Mouse (Mus musculus) ovary, postnatal 14 days (tissue): ENCODE data around the gene Ccdc7b.
"Not testable (repeated sequence)": the region's sequence is repeated elsewhere in the genome, so short reads cannot be mapped to it uniquely, and the experiment has no call there.

Experiments used
- DNase-seq: peaks from one replicate; pipeline ENCODE4 v3.0.0; 2022; ENCODE audit warnings: low spot score

Gene Ccdc7b

DNA sequence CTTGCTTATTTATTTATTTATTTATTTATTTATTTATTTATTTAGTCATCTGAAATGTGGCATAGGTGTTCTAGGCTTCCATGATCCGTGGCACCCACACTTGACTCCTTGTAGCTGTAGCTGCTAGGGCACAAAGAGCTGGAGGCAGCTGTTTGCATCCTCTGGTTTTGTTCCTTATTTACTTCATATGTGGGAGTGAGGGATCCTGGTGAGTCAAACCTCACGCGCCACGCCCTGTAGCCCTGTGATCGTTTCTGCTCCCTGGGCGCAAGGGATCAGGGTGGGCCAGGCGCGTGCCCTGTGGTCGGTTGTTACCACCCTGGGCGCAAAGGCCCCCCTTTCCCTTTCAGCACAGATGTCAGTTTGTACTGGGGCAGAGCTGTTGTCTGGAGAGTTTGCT, at the start of gene Ccdc7b:
TSS of gene Ccdc7b (plus strand) at position 301 of the 400 bp plus-strand sequence.
- DNase-seq, result not testable (repeated sequence)

DNA sequence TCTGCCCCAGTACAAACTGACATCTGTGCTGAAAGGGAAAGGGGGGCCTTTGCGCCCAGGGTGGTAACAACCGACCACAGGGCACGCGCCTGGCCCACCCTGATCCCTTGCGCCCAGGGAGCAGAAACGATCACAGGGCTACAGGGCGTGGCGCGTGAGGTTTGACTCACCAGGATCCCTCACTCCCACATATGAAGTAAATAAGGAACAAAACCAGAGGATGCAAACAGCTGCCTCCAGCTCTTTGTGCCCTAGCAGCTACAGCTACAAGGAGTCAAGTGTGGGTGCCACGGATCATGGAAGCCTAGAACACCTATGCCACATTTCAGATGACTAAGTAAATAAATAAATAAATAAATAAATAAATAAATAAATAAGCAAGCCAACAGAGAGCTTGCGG, 1.5 kb upstream of the Ccdc7b start, which contains the start of gene Ccdc7a:
TSS of gene Ccdc7a (minus strand) at position 101 of the 400 bp plus-strand sequence.
- DNase-seq, result not testable (repeated sequence)

DNA sequence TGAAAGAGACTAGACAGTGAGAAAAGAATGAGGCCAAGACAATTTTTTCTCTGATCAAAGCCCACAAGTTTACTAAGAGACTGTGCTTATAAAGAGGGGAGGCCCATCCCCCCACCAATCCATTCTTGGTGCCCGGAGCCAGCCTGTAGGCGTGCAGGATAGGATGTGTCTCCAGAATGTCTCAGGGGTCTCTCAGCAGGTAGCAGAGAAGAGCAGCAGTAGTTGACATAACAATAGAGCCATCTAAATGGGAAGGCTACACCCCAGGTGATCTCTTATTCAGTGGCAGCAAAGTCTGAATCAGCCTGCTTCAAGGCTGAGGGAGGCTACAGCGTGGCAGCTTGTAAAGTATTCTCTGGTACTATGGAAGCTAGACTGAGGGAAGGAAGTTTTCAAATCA, 48.8 kb downstream of the Ccdc7b start:
- not testable (repeated sequence) for DNase-seq

DNA sequence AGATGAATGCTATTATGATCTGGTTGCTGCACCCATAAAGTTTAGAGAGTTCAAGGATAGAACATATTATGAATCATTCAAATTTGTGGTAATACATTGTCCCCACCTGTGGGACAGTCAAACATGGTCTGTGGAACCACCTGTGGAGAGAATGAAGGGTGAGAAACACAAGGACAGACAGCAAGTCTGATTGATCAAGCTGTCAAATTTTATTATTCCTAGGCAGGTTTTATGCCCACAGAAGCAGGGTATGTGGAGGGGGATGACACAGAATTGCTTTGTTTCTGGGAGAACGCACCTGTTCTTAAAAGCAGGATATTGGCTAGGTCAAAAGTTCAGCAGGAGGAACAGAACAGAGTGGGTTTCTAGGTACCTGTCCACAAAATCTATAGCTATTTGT, 64.6 kb downstream of the Ccdc7b start, which contains the start of gene Gm10999:
TSS of gene Gm10999 (minus strand) at position 101 of the 400 bp plus-strand sequence.
- no peak for DNase-seq

DNA sequence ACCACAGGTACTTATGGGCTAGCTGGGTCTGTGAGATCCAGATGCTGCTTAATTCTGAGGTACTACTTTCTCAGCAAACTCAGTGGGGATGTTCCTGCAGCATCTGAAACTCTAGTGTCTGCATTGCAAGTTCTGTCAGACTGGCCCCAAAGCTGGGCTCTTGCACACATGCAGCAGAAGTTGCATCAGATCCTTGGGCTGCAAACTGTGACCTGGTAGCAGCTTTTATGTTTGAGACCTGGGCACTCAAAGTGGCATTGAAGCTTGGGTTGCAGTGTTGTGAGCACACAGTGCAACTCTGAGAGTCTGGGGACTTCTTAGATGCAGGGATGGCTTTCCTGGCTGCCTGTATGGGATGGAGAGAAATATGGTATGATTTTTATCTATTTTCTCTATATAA, 66.5 kb downstream of the Ccdc7b start:
- DNase-seq, result no peak
